Mouse (Mus musculus): Measurements from ENCODE around the gene Rad51. TPM values are rescaled to one million over a fixed set of nuclear protein-coding genes. Genes with fewer than 3 reads are reported as not detected.

The Rad51 gene
- polyA plus RNA-seq, 1 experiment, result 1.4 TPM

DNA sequence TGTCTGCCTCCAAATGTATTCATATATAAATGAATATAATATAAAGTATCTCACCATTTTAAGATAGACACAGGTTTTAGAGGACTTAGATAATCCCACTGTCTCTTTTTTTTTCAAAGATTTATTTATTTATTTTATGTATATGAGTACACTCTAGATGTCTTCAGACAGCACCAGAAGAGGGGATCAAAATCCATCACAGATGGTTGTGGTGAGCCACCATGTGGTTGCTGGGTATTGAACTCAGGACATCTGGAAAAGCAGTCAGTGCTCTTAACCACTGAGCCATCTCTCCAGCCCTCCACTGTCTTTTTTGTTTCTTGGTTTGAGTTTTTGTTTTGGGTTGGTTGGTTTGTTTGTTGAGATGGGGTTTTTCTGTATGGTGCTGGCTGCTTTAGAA is 45.2 kb downstream of the Rad51 start:
- TF ChIP-seq POLR2A (IDR thresholded peaks at IDR 0.05; ENCODE audit: borderline replicate concordance, extremely low read depth, low read depth, low read length) (no peak), CTCF (IDR thresholded peaks at IDR 0.05; ENCODE audit: insufficient read depth, low read length) (no peak)
- Histone ChIP-seq H3K4me1 (ENCODE audit: control insufficient read depth, insufficient read depth, low read length) (peaks cover 8% of the 10 kb centered on the region; the same call in 1 of the 2 replicates), H3K4me3 (replicated peaks; ENCODE audit: extremely low read depth, low read depth, low read length) (no peak overlapping the region)
- no peak for DNase-seq

DNA sequence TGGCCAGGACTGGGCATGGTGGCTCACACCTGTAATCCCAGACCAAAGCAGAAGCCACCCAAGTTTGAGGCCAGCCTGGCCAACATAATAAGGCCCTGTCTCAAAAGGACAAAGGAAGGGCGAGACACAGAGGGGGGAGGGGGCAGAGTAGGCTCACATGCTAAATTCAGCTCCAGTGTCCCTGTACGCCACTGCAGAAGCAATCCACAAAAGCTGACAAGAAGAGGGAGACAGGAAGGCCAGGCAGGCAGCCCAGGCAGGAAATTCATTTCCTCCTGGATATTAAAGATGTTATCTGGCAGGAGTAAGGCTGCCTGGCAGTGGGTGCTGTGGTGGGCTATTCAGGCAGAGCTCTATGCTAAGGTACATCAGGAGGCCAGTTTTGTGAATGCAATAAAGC is 48.7 kb downstream of the Rad51 start:
- no peak for DNase-seq
- Histone ChIP-seq H3K4me1 (ENCODE audit: control insufficient read depth, insufficient read depth, low read length) (0 out of 2 replicates have a peak, but pooled peaks cover 4% of the 10 kb centered on the region), H3K4me3 (replicated peaks; ENCODE audit: extremely low read depth, low read depth, low read length) (no peak overlapping the region)
- WGBS, result 24% methylated on average over 2 of the region's 2 CpGs
- TF ChIP-seq CTCF (IDR thresholded peaks at IDR 0.05; ENCODE audit: insufficient read depth, low read length), result no peak
- no peak for TF ChIP-seq POLR2A (IDR thresholded peaks at IDR 0.05; ENCODE audit: borderline replicate concordance, extremely low read depth, low read depth, low read length)

DNA sequence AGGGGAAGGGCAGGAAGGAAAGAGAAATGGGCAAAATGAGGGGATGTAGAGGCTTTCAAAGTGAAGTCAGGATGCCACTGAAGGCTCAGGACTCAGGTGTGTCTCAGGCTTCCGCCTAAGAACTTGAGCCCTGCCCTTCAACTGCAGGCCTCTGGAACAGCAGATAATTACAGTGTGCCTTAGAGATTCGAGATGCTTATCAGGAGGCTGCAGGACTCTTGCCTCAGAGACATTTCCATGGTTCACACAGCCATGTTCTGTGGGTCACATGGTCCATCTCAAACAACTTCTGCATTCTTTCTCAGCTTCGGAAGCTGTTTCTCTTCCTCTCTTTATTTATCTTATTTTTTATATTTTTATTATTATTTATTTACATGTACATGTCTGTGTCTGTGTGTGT is 50.5 kb downstream of the Rad51 start:
- no peak for TF ChIP-seq CTCF (IDR thresholded peaks at IDR 0.05; ENCODE audit: insufficient read depth, low read length)
- no peak for TF ChIP-seq POLR2A (IDR thresholded peaks at IDR 0.05; ENCODE audit: borderline replicate concordance, extremely low read depth, low read depth, low read length)
- WGBS, result 43% methylated on average over 3 of the region's 3 CpGs
- no peak for DNase-seq
- peaks cover 9% of the 10 kb centered on the region for H3K4me1 ChIP-seq (ENCODE audit: control insufficient read depth, insufficient read depth, low read length)
- no peak overlapping the region for H3K4me3 ChIP-seq (replicated peaks; ENCODE audit: extremely low read depth, low read depth, low read length)

DNA sequence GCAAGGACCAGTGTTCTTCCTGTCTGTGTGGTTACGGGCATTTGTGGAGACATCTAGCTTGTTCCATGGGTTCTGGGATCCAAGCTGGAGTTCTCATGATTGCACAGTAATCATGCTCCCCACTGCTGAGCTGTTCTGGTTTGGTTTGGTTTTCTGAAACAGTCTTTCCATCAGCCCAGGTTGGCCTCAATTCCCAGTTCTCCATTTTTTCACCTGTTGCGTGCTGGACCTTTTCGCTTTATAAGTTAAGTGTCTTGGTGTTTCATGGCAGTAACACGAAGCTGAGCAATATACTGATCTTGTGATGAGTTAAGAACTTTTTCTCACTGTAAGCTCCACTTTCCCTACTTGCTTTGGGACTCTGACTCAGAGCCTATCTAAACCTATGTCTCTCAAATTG is 51.4 kb downstream of the Rad51 start:
- Histone ChIP-seq H3K4me1 (ENCODE audit: control insufficient read depth, insufficient read depth, low read length) (peaks cover 9% of the 10 kb centered on the region), H3K4me3 (replicated peaks; ENCODE audit: extremely low read depth, low read depth, low read length) (no peak overlapping the region)
- WGBS, result 79% methylated on average over 4 of the region's 4 CpGs
- TF ChIP-seq CTCF (IDR thresholded peaks at IDR 0.05; ENCODE audit: insufficient read depth, low read length) (no peak), POLR2A (IDR thresholded peaks at IDR 0.05; ENCODE audit: borderline replicate concordance, extremely low read depth, low read depth, low read length) (no peak)
- no peak for DNase-seq

DNA sequence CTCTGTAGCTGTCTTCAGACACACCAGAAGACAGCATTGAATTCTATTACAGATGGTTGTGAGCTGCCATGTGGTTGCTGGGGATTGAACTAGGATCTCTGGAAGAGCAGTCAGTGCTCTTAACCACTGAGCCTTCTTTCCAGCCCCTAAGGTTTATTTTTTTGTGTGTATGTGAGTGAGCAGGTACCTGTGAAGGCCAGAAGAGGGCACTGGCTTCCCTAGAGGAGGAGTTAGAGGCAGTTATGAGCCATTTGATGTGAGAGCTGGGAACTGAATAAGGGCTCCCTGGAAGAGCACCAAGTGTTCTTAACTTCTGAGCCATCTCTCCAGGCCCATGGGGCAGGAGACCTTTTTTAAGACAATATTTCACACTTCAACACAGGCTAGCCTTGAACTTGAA is 52.8 kb downstream of the Rad51 start:
- peaks cover 9% of the 10 kb centered on the region for H3K4me1 ChIP-seq (ENCODE audit: control insufficient read depth, insufficient read depth, low read length)
- DNase-seq, result no peak
- no peak for TF ChIP-seq CTCF (IDR thresholded peaks at IDR 0.05; ENCODE audit: insufficient read depth, low read length)
- no peak for TF ChIP-seq POLR2A (IDR thresholded peaks at IDR 0.05; ENCODE audit: borderline replicate concordance, extremely low read depth, low read depth, low read length)
- H3K4me3 ChIP-seq (replicated peaks; ENCODE audit: extremely low read depth, low read depth, low read length), result no peak overlapping the region

GRCm38 (mm10) chr2:119166901-119167865 is 54.6 kb downstream of the Rad51 start, which contains the start of gene Gchfr:
Gene Gchfr (plus strand): TSS chr2:119167773.
- WGBS, result under 1% methylated on average over 60 of the region's 60 CpGs
- no peak for TF ChIP-seq CTCF (IDR thresholded peaks at IDR 0.05; ENCODE audit: insufficient read depth, low read length)
- no peak for TF ChIP-seq POLR2A (IDR thresholded peaks at IDR 0.05; ENCODE audit: borderline replicate concordance, extremely low read depth, low read depth, low read length)

GRCm38 (mm10) chr2:119167866-119168256 is 55.3 kb downstream of the Rad51 start:
- H3K4me3 ChIP-seq (replicated peaks; ENCODE audit: extremely low read depth, low read depth, low read length), result peak overlapping the region; percentile 73
- H3K4me1 ChIP-seq (ENCODE audit: control insufficient read depth, insufficient read depth, low read length), result peaks cover 7% of the 10 kb centered on the region
- DNase-seq, result no peak
- WGBS, result 5% methylated on average over 26 of the region's 26 CpGs
- no peak for TF ChIP-seq POLR2A (IDR thresholded peaks at IDR 0.05; ENCODE audit: borderline replicate concordance, extremely low read depth, low read depth, low read length)
- no peak for TF ChIP-seq CTCF (IDR thresholded peaks at IDR 0.05; ENCODE audit: insufficient read depth, low read length)

More at GRCm38 (mm10) chr2:119166901-119167865, 54.6 kb downstream of the Rad51 start, which contains the start of gene Gchfr:
- H3K4me3 ChIP-seq (replicated peaks; ENCODE audit: extremely low read depth, low read depth, low read length), result peak within 1 kb of the TSS; percentile 75
- H3K4me1 ChIP-seq (ENCODE audit: control insufficient read depth, insufficient read depth, low read length), result peaks cover 7% of the 10 kb centered on the region
- peak; percentile 72 for DNase-seq

DNA sequence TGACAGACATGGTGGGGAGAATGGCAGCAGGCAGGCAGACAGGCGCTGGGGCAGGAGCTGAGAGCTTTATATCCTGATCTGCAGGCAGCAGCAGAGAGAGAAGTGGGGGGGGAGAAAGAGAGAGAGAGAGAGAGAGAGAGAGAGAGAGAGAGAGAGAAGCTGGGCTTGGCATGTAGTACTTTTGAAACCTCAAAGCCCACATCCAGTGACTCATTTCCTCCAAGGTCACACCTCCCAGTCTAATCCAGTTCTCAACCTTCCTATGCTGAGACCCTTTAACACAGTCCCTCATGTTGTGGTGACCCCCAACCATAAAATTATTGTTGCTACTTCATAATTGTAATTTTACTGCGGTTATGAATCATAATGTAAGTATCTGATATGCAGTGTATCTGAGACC is 57.7 kb downstream of the Rad51 start:
- peaks cover 9% of the 10 kb centered on the region for H3K4me1 ChIP-seq (ENCODE audit: control insufficient read depth, insufficient read depth, low read length)
- WGBS, result 88% methylated on average over 2 of the region's 2 CpGs
- H3K4me3 ChIP-seq (replicated peaks; ENCODE audit: extremely low read depth, low read depth, low read length), result no peak overlapping the region
- TF ChIP-seq CTCF (IDR thresholded peaks at IDR 0.05; ENCODE audit: insufficient read depth, low read length) (no peak), POLR2A (IDR thresholded peaks at IDR 0.05; ENCODE audit: borderline replicate concordance, extremely low read depth, low read depth, low read length) (no peak)
- no peak for DNase-seq

- no peak overlapping the region for H3K4me3 ChIP-seq (replicated peaks; ENCODE audit: extremely low read depth, low read depth, low read length)
- WGBS, result 58% methylated on average over 8 of the region's 8 CpGs
- TF ChIP-seq CTCF (IDR thresholded peaks at IDR 0.05; ENCODE audit: insufficient read depth, low read length) (no peak), POLR2A (IDR thresholded peaks at IDR 0.05; ENCODE audit: borderline replicate concordance, extremely low read depth, low read depth, low read length) (no peak)
- no peak for DNase-seq
- peaks cover 9% of the 10 kb centered on the region for H3K4me1 ChIP-seq (ENCODE audit: control insufficient read depth, insufficient read depth, low read length)
Observed at GRCm38 (mm10) chr2:119171574-119171973, 59.0 kb downstream of the Rad51 start.

- Histone ChIP-seq H3K4me1 (ENCODE audit: control insufficient read depth, insufficient read depth, low read length) (peaks cover 2% of the 10 kb centered on the region; the same call in 1 of the 2 replicates), H3K4me3 (replicated peaks; ENCODE audit: extremely low read depth, low read depth, low read length) (no peak overlapping the region)
- TF ChIP-seq CTCF (IDR thresholded peaks at IDR 0.05; ENCODE audit: insufficient read depth, low read length), result no peak
- no peak for TF ChIP-seq POLR2A (IDR thresholded peaks at IDR 0.05; ENCODE audit: borderline replicate concordance, extremely low read depth, low read depth, low read length)
- WGBS, result 82% methylated on average over 7 of the region's 7 CpGs
- no peak for DNase-seq
Observed at GRCm38 (mm10) chr2:119172446-119172845, 59.9 kb downstream of the Rad51 start.
